Mouse (Mus musculus) lung, postnatal 0 days (tissue): ENCODE results near the gene Gm28372. TPM values are rescaled to one million over a fixed set of nuclear protein-coding genes. Genes with fewer than 3 reads are reported as not detected.

Source experiments
- ATAC-seq: fragments of 200-750 bp; cut with Nextera tagmentation; 2 replicates; pipeline ENCODE4 v1.8.0; 2017; ENCODE audit warnings: moderate library complexity
- DNase-seq: peaks from one replicate; pipeline ENCODE4 v3.0.0-alpha.2; 2016; ENCODE audit warnings: low spot score
- H3K27ac ChIP-seq: fragments of 300-500 bp; sonication (generic); 2 replicates; pipeline ENCODE4 v1.5.1; 2014; ENCODE audit warnings: antibody characterized with exemption, mild to moderate bottlenecking, low read length, mixed read lengths
- H3K27me3 ChIP-seq: fragments of 300-500 bp; sonication (generic); replicated peaks from 2 replicates; pipeline ENCODE4 v1.6.1; 2014; ENCODE audit warnings: low read length, mixed read lengths; ENCODE audit not compliant: insufficient read depth
- H3K36me3 ChIP-seq: fragments of 300-500 bp; sonication (generic); 2 replicates; pipeline ENCODE4 v1.6.1; 2014; ENCODE audit warnings: low read length, mixed read lengths; ENCODE audit not compliant: insufficient read depth
- H3K4me1 ChIP-seq: fragments of 300-500 bp; sonication (generic); 2 replicates; pipeline ENCODE4 v1.6.1; 2014; ENCODE audit warnings: antibody characterized with exemption, low read depth, low read length, mixed read lengths; ENCODE audit not compliant: insufficient read depth
- H3K4me2 ChIP-seq: fragments of 300-500 bp; sonication (generic); replicated peaks from 2 replicates; pipeline ENCODE4 v1.6.1; 2014; ENCODE audit warnings: low read depth, mild to moderate bottlenecking, low read length, moderate library complexity, mixed read lengths
- H3K4me3 ChIP-seq: fragments of 300-500 bp; sonication (generic); 2 replicates; pipeline ENCODE4 v1.5.1; 2014; ENCODE audit warnings: low read depth, low read length
- H3K9ac ChIP-seq: fragments of 300-500 bp; sonication (generic); replicated peaks from 2 replicates; pipeline ENCODE4 v1.6.1; 2014; ENCODE audit warnings: low read depth, mild to moderate bottlenecking
- H3K9me3 ChIP-seq: fragments of 300-500 bp; sonication (generic); 2 replicates; pipeline ENCODE4 v1.6.1; 2016; ENCODE audit warnings: low read length, mixed read lengths
- CTCF ChIP-seq: IDR thresholded peaks from 2 replicates; pipeline ENCODE4 v1.5.1; 2016; ENCODE audit warnings: antibody characterized with exemption, mild to moderate bottlenecking
- EP300 ChIP-seq: IDR thresholded peaks from 2 replicates; pipeline ENCODE4 v1.6.1; 2016; ENCODE audit warnings: antibody characterized with exemption, mild to moderate bottlenecking, control low read depth
- WGBS: fragments of 180-500 bp; shearing (Covaris S2); extraction: QIAGEN DNeasy Blood & Tissue Kit; methylation state at CpG from one replicate; pipeline ENCODE4 v1.1.7; 2014; 5-methylcytosine and 5-hydroxymethylcytosine counted together
- polyA plus RNA-seq: library from polyadenylated mRNA; unstranded; fragments of >200 nt; fragmentation: Nextera tagmentation; extraction: Ambion mirVana; gene quantifications from 2 replicates; pipeline ENCODE4 v1.2.1, GENCODE M21; 2015

Gm28372 gene
- polyA plus RNA-seq, 1 experiment from 2014 or later: not detected

- WGBS: 61% methylated on average over 4 of the region's 4 CpGs
- Histone ChIP-seq H3K36me3 (no peaks in the 10 kb centered on the region), H3K4me1 (no peaks in the 10 kb centered on the region), H3K9me3 (no peaks in the 10 kb centered on the region), H3K4me3 (no peak overlapping the region), H3K4me2 (no peak overlapping the region), H3K27ac (no peak overlapping the region), H3K9ac (no peak overlapping the region), H3K27me3 (no peaks in the 10 kb centered on the region)
- no peak for ATAC-seq
- peak; percentile 5 for DNase-seq
- TF ChIP-seq CTCF: no peak
Observed at GRCm38 (mm10) chr2:130374951-130375350, 30.1 kb upstream of the Gm28372 start.

GRCm38 (mm10) chr2:130383205-130383604 lies 21.8 kb upstream of the Gm28372 start:
- ATAC-seq (no peak), DNase-seq (no peak)
- Histone ChIP-seq H3K36me3 (no peaks in the 10 kb centered on the region), H3K4me1 (no peaks in the 10 kb centered on the region), H3K4me2 (no peak overlapping the region), H3K27me3 (no peaks in the 10 kb centered on the region), H3K9me3 (no peaks in the 10 kb centered on the region), H3K9ac (no peak overlapping the region), H3K4me3 (no peak overlapping the region), H3K27ac (no peak overlapping the region)
- 50% methylated on average over 3 of the region's 3 CpGs for WGBS
- TF ChIP-seq CTCF (no peak), EP300 (no peak)

- H3K27me3 ChIP-seq: no peaks in the 10 kb centered on the region
- TF ChIP-seq CTCF (no peak), EP300 (no peak)
- H3K9ac ChIP-seq: no peak overlapping the region
- H3K36me3 ChIP-seq: no peaks in the 10 kb centered on the region
- H3K27ac ChIP-seq: no peak overlapping the region
- no peaks in the 10 kb centered on the region for H3K9me3 ChIP-seq
- ATAC-seq: no peak
- no peak overlapping the region for H3K4me2 ChIP-seq
- DNase-seq: peak; percentile 17
- no peak overlapping the region for H3K4me3 ChIP-seq
- no peaks in the 10 kb centered on the region for H3K4me1 ChIP-seq
- 57% methylated on average over 6 of the region's 6 CpGs for WGBS
Observed at GRCm38 (mm10) chr2:130383895-130384294, 21.1 kb upstream of the Gm28372 start.

- DNase-seq (peak; percentile 28), ATAC-seq (no peak)
- Histone ChIP-seq H3K9me3 (no peaks in the 10 kb centered on the region), H3K4me3 (no peak overlapping the region), H3K36me3 (no peaks in the 10 kb centered on the region), H3K9ac (no peak overlapping the region), H3K27ac (no peak overlapping the region), H3K4me1 (no peaks in the 10 kb centered on the region), H3K4me2 (no peak overlapping the region), H3K27me3 (no peaks in the 10 kb centered on the region)
- 40% methylated on average over 1 of the region's 1 CpGs for WGBS
- TF ChIP-seq EP300 (no peak), CTCF (no peak)
Observed at GRCm38 (mm10) chr2:130386212-130386611, 18.8 kb upstream of the Gm28372 start.

GRCm38 (mm10) chr2:130388796-130389195 lies 16.2 kb upstream of the Gm28372 start:
- Histone ChIP-seq H3K4me1 (no peaks in the 10 kb centered on the region), H3K9me3 (no peaks in the 10 kb centered on the region), H3K27ac (no peak overlapping the region), H3K4me2 (no peak overlapping the region), H3K4me3 (no peak overlapping the region), H3K27me3 (no peaks in the 10 kb centered on the region), H3K9ac (no peak overlapping the region), H3K36me3 (no peaks in the 10 kb centered on the region)
- peak; percentile 22 for DNase-seq
- no peak for ATAC-seq
- WGBS: 86% methylated on average over 2 of the region's 2 CpGs
- no peak for TF ChIP-seq EP300
- peak; percentile 64 for TF ChIP-seq CTCF

- H3K9me3 ChIP-seq: no peaks in the 10 kb centered on the region
Observed at GRCm38 (mm10) chr2:130390993-130391625, 13.9 kb upstream of the Gm28372 start.

GRCm38 (mm10) chr2:130392836-130393235 lies 12.2 kb upstream of the Gm28372 start:
- ATAC-seq: no peak
- H3K36me3 ChIP-seq: no peaks in the 10 kb centered on the region
- H3K9me3 ChIP-seq: no peaks in the 10 kb centered on the region
- TF ChIP-seq EP300 (no peak), CTCF (no peak)
- DNase-seq: no peak
- no peak overlapping the region for H3K4me3 ChIP-seq
- H3K27ac ChIP-seq: no peak overlapping the region
- no peak overlapping the region for H3K9ac ChIP-seq
- H3K4me2 ChIP-seq: no peak overlapping the region
- H3K4me1 ChIP-seq: no peaks in the 10 kb centered on the region
- 74% methylated on average over 3 of the region's 3 CpGs for WGBS
- no peaks in the 10 kb centered on the region for H3K27me3 ChIP-seq

More at GRCm38 (mm10) chr2:130390993-130391625, 13.9 kb upstream of the Gm28372 start:
- TF ChIP-seq EP300: no peak
- no peak for TF ChIP-seq CTCF
- 79% methylated on average over 11 of the region's 11 CpGs for WGBS
- Histone ChIP-seq H3K36me3 (no peaks in the 10 kb centered on the region), H3K9ac (no peak overlapping the region), H3K27ac (no peak overlapping the region), H3K4me2 (no peak overlapping the region), H3K4me1 (no peaks in the 10 kb centered on the region), H3K4me3 (no peak overlapping the region), H3K27me3 (no peaks in the 10 kb centered on the region)
- ATAC-seq: no peak
- no peak for DNase-seq
